ENCODE assay signal across 24 mouse cellular contexts in the genomic region with DNA sequence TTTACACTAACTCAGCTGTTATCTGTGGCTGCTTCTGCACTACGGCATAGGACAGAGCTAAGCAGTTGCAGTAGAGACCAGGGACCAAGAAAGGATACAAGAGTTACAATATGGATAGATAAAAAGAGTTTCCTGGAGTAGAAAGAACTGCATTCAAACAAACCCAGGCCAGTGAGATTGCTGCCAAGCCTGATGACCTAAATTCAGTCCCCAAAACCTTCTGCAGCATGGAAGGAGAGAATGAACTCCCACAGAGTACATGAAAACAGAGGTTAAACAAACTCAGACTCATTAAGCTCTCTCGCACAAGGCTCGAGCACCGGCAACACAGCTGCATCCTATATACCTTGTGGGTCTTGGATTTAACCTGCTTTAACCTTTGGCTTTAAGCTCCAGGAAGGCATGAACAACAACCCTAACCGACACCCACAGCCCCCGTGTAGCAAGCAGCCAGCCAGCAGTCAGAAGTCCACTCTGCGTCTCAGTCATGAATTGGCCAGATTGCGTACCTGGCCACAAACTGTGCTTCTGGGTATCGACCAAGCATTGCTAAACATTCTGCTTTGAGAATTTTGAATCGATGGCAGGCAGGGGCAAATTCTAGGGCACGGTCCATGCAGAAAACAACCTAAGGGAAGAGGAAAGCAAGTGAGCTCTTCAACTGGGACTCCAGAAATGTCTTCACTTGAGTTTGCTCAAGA.
"Had no signal": no experiment of that assay in that cellular context is flagged by ENCODE, and none has a peak within 500 bp of the region (broad histone marks: within the 10 kb centered on the region; RNA-seq: fewer than 3 reads in every experiment).

No protein-coding gene starts in this region.

- H3K9ac ChIP-seq: limb, embryonic 13.5 days; liver, embryonic 14.5 days; liver, postnatal 0 days; lung, embryonic 14.5 days; midbrain, embryonic 12.5 days; midbrain, embryonic 15.5 days; neural tube, embryonic 12.5 days; neural tube, embryonic 15.5 days; stomach, embryonic 15.5 days had no signal

- DNase-seq: kidney, adult 18-20 months; kidney, adult 9 months; kidney, postnatal 14 days; kidney, postnatal 4 days; layer of hippocampus, postnatal 36 days; liver; liver, postnatal 0 days; lung, embryonic 14.5 days; retina, postnatal 1 day; right cerebral cortex, postnatal 25 days; spleen, adult 18-20 months; thymus, adult 2 months; thymus, postnatal 14 days; thymus, postnatal 4 days had no signal

- H3K9me3 ChIP-seq: limb, embryonic 10.5 days; limb, embryonic 13.5 days; midbrain, embryonic 12.5 days; midbrain, embryonic 15.5 days; neural tube, embryonic 12.5 days; neural tube, embryonic 15.5 days; stomach, embryonic 15.5 days had no signal

- H3K27ac ChIP-seq: limb, embryonic 10.5 days; limb, embryonic 13.5 days; liver, embryonic 14.5 days; macrophage; midbrain, embryonic 12.5 days; midbrain, embryonic 15.5 days; neural tube, embryonic 12.5 days; neural tube, embryonic 15.5 days; stomach, embryonic 15.5 days had no signal

- H3K4me3 ChIP-seq: limb, embryonic 10.5 days; limb, embryonic 13.5 days; midbrain, embryonic 12.5 days; midbrain, embryonic 15.5 days; neural tube, embryonic 12.5 days; neural tube, embryonic 15.5 days; stomach, embryonic 15.5 days had no signal

- ATAC-seq: liver, postnatal 0 days; lung, postnatal 0 days; midbrain, embryonic 15.5 days had no signal

- H3K4me1 ChIP-seq: limb, embryonic 10.5 days; limb, embryonic 13.5 days; midbrain, embryonic 12.5 days; midbrain, embryonic 15.5 days; neural tube, embryonic 12.5 days; neural tube, embryonic 15.5 days; stomach, embryonic 15.5 days had no signal

- H3K4me2 ChIP-seq: limb, embryonic 13.5 days; lung, embryonic 14.5 days; midbrain, embryonic 12.5 days; midbrain, embryonic 15.5 days; neural tube, embryonic 12.5 days; neural tube, embryonic 15.5 days; stomach, embryonic 15.5 days had no signal

- H3K27me3 ChIP-seq: limb, embryonic 13.5 days; midbrain, embryonic 12.5 days; midbrain, embryonic 15.5 days; neural tube, embryonic 12.5 days; neural tube, embryonic 15.5 days; stomach, embryonic 15.5 days had no signal
